ENCODE assay signal across 8 mouse cellular contexts in the genomic region with DNA sequence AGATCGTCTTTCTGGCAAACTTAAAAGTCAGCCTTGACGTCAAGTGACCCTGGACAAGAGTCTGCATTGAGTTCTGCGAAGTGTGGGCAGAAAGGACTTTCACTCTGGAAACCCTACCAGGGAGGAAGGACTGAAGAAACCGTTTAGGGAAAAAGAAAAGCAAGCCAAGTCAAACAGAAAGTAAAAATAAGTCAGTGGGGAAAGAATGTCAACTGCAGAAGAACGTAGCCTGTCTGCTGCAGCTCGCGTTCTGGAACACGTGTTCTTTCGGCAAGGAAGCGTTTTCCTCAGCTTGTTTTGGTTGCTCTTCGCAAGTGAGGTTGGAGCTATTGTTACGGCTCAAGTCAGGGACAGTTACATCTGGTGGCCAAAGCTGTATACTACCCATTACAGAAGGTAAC.
DNase-seq lines count a peak whose midpoint lies in the region; ATAC-seq and TF ChIP-seq lines count a peak whose summit lies in the region.

No protein-coding gene starts in this region.

- no peak overlapping the region for H3K4me2 ChIP-seq in heart, embryonic 11.5 days
- H3K4me2 ChIP-seq in forebrain, embryonic 12.5 days: no peak overlapping the region

- no peak for ATAC-seq in heart, embryonic 11.5 days (replicated peaks; ENCODE audit: insufficient number of reproducible peaks, low FRiP score, low TSS enrichment)
- ATAC-seq in forebrain, embryonic 12.5 days (ENCODE audit: low FRiP score): no peak

- H3K4me3 ChIP-seq in left cerebral cortex, adult 2 months: peak overlapping the region; percentile 32
- H3K4me3 ChIP-seq in heart, embryonic 11.5 days (ENCODE audit: low read depth, low read length): no peak overlapping the region
- no peak overlapping the region for H3K4me3 ChIP-seq in forebrain, embryonic 12.5 days (replicated peaks)

- DNase-seq in left cerebral cortex, adult 2 months (ENCODE audit: extremely low spot score in 1 of 2, low spot score in 2 of 2): no peak
- no peak for DNase-seq in left cerebral cortex, adult 8-10 months (ENCODE audit: low spot score in 2 of 2)
- peak; percentile 41 for DNase-seq in adrenal gland, adult 8-10 months
- peak; percentile 51 for DNase-seq in kidney, postnatal 10 days
- DNase-seq in naive thymus-derived CD4-positive, alpha-beta T cell, adult 2 months (ENCODE audit: low read depth): peak; percentile 67
- DNase-seq in cerebellum, adult 9-10 months: no peak

- peak overlapping the region; percentile 10; the same call in 1 of the 2 replicates for H3K27ac ChIP-seq in left cerebral cortex, adult 2 months
- no peak overlapping the region for H3K27ac ChIP-seq in heart, embryonic 11.5 days (ENCODE audit: low read depth, low read length)
- no peak overlapping the region for H3K27ac ChIP-seq in forebrain, embryonic 12.5 days

- no peaks in the 10 kb centered on the region for H3K4me1 ChIP-seq in heart, embryonic 11.5 days (ENCODE audit: control insufficient read depth, insufficient read depth, low read length)
- H3K4me1 ChIP-seq in forebrain, embryonic 12.5 days: no peaks in the 10 kb centered on the region

- intact Hi-C loops in left cerebral cortex, adult 2 months (cut with DNase I): loop anchor here (10.0 kb wide), 1 partner anchor 761 kb away; no protein-coding TSS in a partner anchor

- 0 out of 2 replicates have a peak overlapping the region, but pooled peaks have one; percentile 39 for H3K9ac ChIP-seq in heart, embryonic 11.5 days (ENCODE audit: low read depth, low read length)
- H3K9ac ChIP-seq in forebrain, embryonic 12.5 days: no peak overlapping the region

- WGBS in heart, embryonic 11.5 days (ENCODE audit: insufficient replicate concordance): 62% methylated on average over 12 of the region's 12 CpGs
- WGBS in forebrain, embryonic 12.5 days: 89% methylated on average over 12 of the region's 12 CpGs

- TF ChIP-seq CTCF in left cerebral cortex, adult 2 months (IDR thresholded peaks at IDR 0.05): no peak

- no peaks in the 10 kb centered on the region for H3K36me3 ChIP-seq in heart, embryonic 11.5 days (ENCODE audit: control insufficient read depth, insufficient read depth, low read length)
- H3K36me3 ChIP-seq in forebrain, embryonic 12.5 days (replicated peaks): no peaks in the 10 kb centered on the region

- H3K9me3 ChIP-seq in heart, embryonic 11.5 days (replicated peaks; ENCODE audit: control insufficient read depth, low read length): no peaks in the 10 kb centered on the region
- no peaks in the 10 kb centered on the region for H3K9me3 ChIP-seq in forebrain, embryonic 12.5 days

- no peaks in the 10 kb centered on the region for H3K27me3 ChIP-seq in heart, embryonic 11.5 days (ENCODE audit: control insufficient read depth, insufficient read depth, low read length)
- no peaks in the 10 kb centered on the region for H3K27me3 ChIP-seq in forebrain, embryonic 12.5 days

Comparison
In these comparisons a context has a peak if more than half of its experiments do, and no peak if none do; other contexts are left out.
1. DNase-seq: peak in adrenal gland, adult 8-10 months (single experiment), kidney, postnatal 10 days (single experiment) and naive thymus-derived CD4-positive, alpha-beta T cell, adult 2 months (single experiment); none in left cerebral cortex, adult 2 months (0 of 2), left cerebral cortex, adult 8-10 months (0 of 2) and cerebellum, adult 9-10 months (single experiment).